Mouse (Mus musculus) midbrain, embryonic 11.5 days (tissue): Measurements from ENCODE around the gene Anapc2. TPM values are rescaled to one million over a fixed set of nuclear protein-coding genes. Genes with fewer than 3 reads are reported as not detected.

ENCODE experiments used
- ATAC-seq: fragments of 200-750 bp; cut with Nextera tagmentation; 2 replicates; pipeline ENCODE4 v1.8.0; 2017; ENCODE audit warnings: moderate TSS enrichment, moderate library complexity; ENCODE audit not compliant: low FRiP score
- DNase-seq: peaks from one replicate; pipeline ENCODE4 v3.0.0; 2015; ENCODE audit warnings: low spot score; ENCODE audit errors: missing footprints
- H3K27ac ChIP-seq: fragments of 300-500 bp; sonication (generic); 2 replicates; pipeline ENCODE4 v1.5.1; 2014; ENCODE audit warnings: low read depth, low read length
- H3K27me3 ChIP-seq: fragments of 300-500 bp; sonication (generic); 2 replicates; pipeline ENCODE4 v1.6.1; 2014; ENCODE audit warnings: mild to moderate bottlenecking, low read length, moderate library complexity, mixed read lengths; ENCODE audit not compliant: control insufficient read depth, insufficient read depth
- H3K36me3 ChIP-seq: fragments of 300-500 bp; sonication (generic); 2 replicates; pipeline ENCODE4 v1.6.1; 2014; ENCODE audit warnings: mild to moderate bottlenecking, low read length, moderate library complexity, mixed read lengths; ENCODE audit not compliant: control insufficient read depth, insufficient read depth
- H3K4me1 ChIP-seq: fragments of 300-500 bp; sonication (generic); 2 replicates; pipeline ENCODE4 v1.6.1; 2014; ENCODE audit warnings: low read length; ENCODE audit not compliant: control insufficient read depth, insufficient read depth
- H3K4me2 ChIP-seq: fragments of 300-500 bp; sonication (generic); 2 replicates; pipeline ENCODE4 v1.6.1; 2014; ENCODE audit warnings: mild to moderate bottlenecking, moderate library complexity
- H3K4me3 ChIP-seq: fragments of 300-500 bp; sonication (generic); 2 replicates; pipeline ENCODE4 v1.5.1; 2014; ENCODE audit warnings: low read depth, low read length
- H3K9ac ChIP-seq: fragments of 300-500 bp; sonication (generic); 2 replicates; pipeline ENCODE4 v1.6.1; 2014; ENCODE audit warnings: low read length
- H3K9me3 ChIP-seq: fragments of 300-500 bp; sonication (generic); 2 replicates; pipeline ENCODE4 v1.6.1; 2016; ENCODE audit warnings: low read length; ENCODE audit not compliant: control insufficient read depth
- WGBS: fragments of 180-500 bp; shearing (Covaris S2); extraction: QIAGEN DNeasy Blood & Tissue Kit; methylation state at CpG from one replicate; pipeline ENCODE4 v1.1.7; 2014; 5-methylcytosine and 5-hydroxymethylcytosine counted together
- polyA plus RNA-seq: library from polyadenylated mRNA; unstranded; fragments of >200 nt; fragmentation: Nextera tagmentation; extraction: Ambion mirVana; gene quantifications from 2 replicates; pipeline ENCODE4 v1.2.1, GENCODE M21; 2014

The Anapc2 gene
- polyA plus RNA-seq, result 105 and 117 TPM in 2 replicates

DNA sequence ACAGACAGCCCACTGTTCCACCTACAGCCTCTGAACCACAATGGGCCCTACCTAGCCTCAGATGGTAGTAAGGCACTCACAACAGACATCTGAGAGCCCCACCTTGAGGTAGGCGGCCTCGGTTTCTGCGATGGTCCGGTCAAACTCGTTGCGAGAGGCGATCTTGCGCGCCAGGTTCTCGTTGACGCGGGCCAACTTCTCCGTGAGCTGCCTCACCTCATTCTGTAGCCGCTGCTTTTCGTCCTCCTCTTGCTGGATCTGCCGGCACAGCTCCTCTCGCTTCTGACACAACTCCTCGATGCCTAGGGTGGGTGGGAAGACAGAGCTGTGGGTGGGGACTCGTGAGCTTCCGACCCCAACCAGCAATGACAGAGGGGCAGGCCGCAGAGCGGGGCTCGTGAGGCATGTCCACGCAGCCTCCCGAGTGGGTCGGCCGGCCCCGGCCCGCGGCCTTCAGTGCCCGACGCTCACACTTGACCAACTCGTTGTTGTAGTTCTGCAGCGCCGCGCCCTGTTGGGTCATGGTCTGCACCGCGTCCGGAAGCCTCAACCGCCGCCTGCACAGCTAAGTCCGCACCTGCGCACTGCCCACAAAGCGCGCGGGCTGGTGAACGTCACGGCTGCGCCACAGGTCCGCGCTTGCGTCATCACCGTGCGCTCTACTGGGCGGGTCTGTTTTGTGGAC, at the start of gene Anapc2, which contains the start of gene Ssna1:
TSS of gene Anapc2 (plus strand) at position 652 of the 685 bp plus-strand sequence.
TSS of gene Ssna1 (minus strand) at position 612 of the 685 bp plus-strand sequence.
- peak within 1 kb of the TSS; percentile 97 for H3K4me2 ChIP-seq
- peak within 1 kb of the TSS; percentile 83 for H3K4me3 ChIP-seq
- ATAC-seq (peak; percentile 97), DNase-seq (peak; percentile 100)
- H3K9ac ChIP-seq, result peak within 1 kb of the TSS; percentile 91
- WGBS, result under 1% methylated on average over 55 of the region's 55 CpGs
- H3K9me3 ChIP-seq, result no peaks in the 10 kb centered on the region
- no peaks in the 10 kb centered on the region for H3K27me3 ChIP-seq
- H3K4me1 ChIP-seq, result peaks cover 20% of the 10 kb centered on the region
- H3K27ac ChIP-seq, result peak within 1 kb of the TSS; percentile 59; the same call in 1 of the 2 replicates
- peaks cover 14% of the 10 kb centered on the region for H3K36me3 ChIP-seq

DNA sequence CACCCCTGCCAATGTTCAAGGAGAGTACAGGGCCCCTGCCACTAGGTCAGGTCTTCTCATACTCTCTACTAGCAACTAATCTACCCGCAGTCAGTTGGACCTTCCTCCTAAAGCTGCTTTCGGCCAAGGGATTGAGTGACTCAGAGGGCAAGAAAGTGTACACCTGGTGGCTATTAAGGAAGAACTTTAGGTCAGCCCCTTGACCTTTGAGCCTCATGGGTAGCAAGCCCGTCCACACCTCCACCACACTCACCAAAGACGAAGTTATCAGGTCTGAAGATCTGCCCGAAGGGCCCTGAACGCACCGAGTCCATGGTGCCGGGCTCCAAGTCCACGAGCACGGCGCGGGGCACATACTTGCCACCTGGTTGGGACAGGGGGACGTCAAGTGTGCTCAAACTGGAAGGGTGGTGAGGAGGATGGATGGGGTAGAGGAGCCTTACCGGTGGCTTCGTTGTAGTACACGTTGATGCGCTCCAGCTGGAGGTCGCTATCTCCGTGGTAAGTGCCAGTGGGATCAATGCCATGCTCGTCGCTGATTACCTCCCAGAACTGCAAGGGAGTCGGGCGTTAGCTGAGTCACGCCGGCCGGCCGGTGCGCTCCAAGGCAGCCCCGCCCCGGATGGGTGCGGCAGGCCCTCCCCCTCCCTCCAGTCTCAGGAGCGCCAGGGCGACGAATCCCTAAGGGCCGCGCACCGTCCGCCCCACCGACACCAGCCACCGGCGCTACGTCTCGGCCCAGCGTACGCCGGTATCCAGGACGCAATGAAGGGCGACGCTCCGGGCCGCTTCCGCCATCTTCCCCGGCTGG, 48.4 kb upstream of the Anapc2 start:
- Histone ChIP-seq H3K36me3 (no peaks in the 10 kb centered on the region), H3K4me1 (peaks cover 13% of the 10 kb centered on the region), H3K4me2 (peak overlapping the region; percentile 93), H3K27ac (peak overlapping the region; percentile 85), H3K9ac (peak overlapping the region; percentile 92), H3K4me3 (peak overlapping the region; percentile 97), H3K27me3 (no peaks in the 10 kb centered on the region), H3K9me3 (no peaks in the 10 kb centered on the region)
- ATAC-seq (peak; percentile 46), DNase-seq (peak; percentile 93)
- WGBS, result 3% methylated on average over 53 of the region's 53 CpGs

DNA sequence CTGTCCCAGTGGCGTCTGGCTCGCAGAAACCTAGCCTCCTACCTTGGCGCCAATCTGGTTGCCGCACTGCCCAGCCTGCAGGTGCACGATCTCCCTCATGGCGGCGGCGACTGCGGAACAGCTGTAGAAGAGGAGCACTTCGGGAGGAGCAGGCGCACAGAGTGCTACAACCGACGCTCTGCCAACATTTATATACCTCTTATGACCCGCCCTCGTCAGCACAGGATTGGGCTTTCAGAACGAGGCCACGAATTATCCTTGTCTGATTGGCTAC, 47.8 kb upstream of the Anapc2 start, which contains the start of gene Tubb4b:
TSS of gene Tubb4b (minus strand) at position 211 of the 274 bp plus-strand sequence.
- Histone ChIP-seq H3K27me3 (no peaks in the 10 kb centered on the region), H3K4me2 (peak within 1 kb of the TSS; percentile 93), H3K9me3 (no peaks in the 10 kb centered on the region), H3K9ac (peak within 1 kb of the TSS; percentile 92), H3K4me3 (peak within 1 kb of the TSS; percentile 97), H3K36me3 (no peaks in the 10 kb centered on the region), H3K4me1 (peaks cover 13% of the 10 kb centered on the region), H3K27ac (peak within 1 kb of the TSS; percentile 97)
- WGBS, result under 1% methylated on average over 17 of the region's 17 CpGs
- DNase-seq, result no peak
- no peak for ATAC-seq

DNA sequence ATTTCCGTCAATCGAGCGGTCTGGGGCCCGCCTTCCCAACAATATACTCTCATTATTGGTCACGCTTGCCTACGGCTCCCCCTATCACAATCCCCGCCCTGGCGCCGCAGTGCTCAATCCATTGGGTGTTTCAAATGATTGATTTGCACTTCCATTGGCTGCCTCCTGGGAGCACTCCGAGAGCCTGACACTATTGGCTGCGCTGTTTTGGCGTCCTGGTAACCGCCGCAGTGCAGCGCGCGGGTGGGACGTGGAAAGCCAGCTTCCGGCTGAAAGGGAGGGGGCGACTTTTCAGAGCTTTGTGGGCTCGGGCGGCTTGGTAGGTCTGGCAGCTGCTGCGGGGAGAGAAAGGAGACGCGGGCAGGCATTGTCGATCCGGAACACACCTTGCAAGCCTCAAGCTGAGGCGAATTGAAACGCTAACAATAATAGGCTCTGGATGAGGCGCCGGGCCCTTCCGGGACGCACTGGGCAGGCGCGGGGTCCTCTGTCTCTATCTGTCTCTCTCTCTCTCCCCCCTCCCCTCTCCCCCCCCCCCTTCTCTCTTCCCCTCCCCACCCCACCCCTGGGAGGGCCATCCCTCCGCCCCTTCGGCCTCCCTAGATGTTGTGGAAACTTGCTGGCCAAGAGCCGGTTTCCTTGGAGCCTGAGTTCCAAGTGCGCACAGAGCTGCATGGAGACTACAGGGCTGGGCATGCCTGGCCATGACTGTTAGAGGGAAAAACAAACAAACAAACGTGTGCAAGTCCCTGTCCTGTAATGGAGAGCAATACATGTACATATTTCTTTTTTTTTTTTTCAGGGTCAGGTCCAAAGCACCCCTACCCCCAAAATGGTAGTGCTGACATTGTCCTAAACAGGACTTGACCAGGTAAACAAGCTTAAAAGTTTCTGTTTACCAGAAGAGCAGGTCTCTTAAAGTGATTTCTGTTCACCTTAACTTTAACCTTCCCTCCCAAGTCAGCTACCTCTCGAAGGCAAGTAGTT, 47.2 kb upstream of the Anapc2 start:
- peaks cover 13% of the 10 kb centered on the region for H3K4me1 ChIP-seq
- peak overlapping the region; percentile 74 for H3K9ac ChIP-seq
- peak overlapping the region; percentile 97 for H3K27ac ChIP-seq
- no peaks in the 10 kb centered on the region for H3K36me3 ChIP-seq
- H3K4me2 ChIP-seq, result peak overlapping the region; percentile 55
- DNase-seq (peak; percentile 99), ATAC-seq (peak; percentile 97)
- H3K27me3 ChIP-seq, result no peaks in the 10 kb centered on the region
- H3K4me3 ChIP-seq, result peak overlapping the region; percentile 97
- H3K9me3 ChIP-seq, result no peaks in the 10 kb centered on the region
- WGBS, result 2% methylated on average over 41 of the region's 41 CpGs

DNA sequence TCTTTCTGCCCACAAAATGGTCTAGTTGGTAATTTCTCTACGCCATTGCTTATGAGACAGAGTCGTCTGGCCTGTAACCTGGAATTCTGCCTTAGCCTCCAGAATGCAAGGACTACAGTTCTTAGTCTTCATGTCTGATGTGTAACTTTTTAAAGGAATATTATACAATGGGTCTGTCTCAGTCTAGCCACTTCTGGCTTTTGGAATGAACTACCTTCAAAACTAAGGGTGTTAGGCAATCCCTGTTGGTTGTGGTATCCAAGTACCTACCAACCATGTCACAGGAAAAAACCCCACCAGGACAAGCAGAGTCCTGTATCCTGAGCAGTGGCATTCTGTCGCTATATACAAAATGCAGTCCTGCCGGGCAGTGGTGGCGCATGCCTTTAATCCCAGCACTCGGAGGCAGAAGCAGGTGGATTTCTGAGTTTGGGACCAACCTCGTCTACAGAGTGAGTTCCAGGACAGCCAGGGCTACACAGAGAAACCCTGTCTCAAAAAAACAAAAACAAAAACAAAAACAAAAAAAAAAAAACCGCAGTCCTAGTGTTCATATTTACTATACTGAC, 46.4 kb upstream of the Anapc2 start:
- Histone ChIP-seq H3K9me3 (no peaks in the 10 kb centered on the region), H3K36me3 (no peaks in the 10 kb centered on the region), H3K9ac (peak overlapping the region; percentile 74; the same call in 1 of the 2 replicates), H3K4me2 (peak overlapping the region; percentile 55), H3K27ac (peak overlapping the region; percentile 97; the same call in 1 of the 2 replicates), H3K4me3 (peak overlapping the region; percentile 97; the same call in 1 of the 2 replicates), H3K27me3 (no peaks in the 10 kb centered on the region), H3K4me1 (peaks cover 13% of the 10 kb centered on the region)
- peak; percentile 79 for DNase-seq
- 74% methylated on average over 8 of the region's 8 CpGs for WGBS
- ATAC-seq, result no peak

DNA sequence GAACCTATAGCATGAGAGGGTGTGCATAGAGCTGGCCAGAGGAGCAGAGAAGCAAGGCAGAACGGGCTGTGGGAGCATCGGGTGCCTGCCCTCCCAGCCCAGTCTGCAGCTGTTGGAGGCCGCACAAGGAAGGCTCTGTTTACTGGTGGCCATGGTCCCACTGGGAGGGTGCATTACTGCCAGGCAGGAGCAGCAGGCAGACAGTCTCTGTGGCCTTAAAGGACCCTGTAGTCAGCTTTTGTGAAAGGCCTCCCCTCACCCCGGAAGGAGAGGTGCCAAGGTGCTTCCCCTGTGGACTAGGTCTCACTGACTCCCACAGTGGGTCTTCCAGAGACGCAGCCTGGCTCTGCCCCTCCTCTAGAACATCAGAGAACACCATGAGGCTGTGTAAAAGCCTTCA, 45.4 kb upstream of the Anapc2 start:
- Histone ChIP-seq H3K27me3 (no peaks in the 10 kb centered on the region), H3K27ac (no peak overlapping the region), H3K4me3 (no peak overlapping the region), H3K4me2 (no peak overlapping the region), H3K36me3 (no peaks in the 10 kb centered on the region), H3K9ac (no peak overlapping the region), H3K4me1 (peaks cover 13% of the 10 kb centered on the region), H3K9me3 (no peaks in the 10 kb centered on the region)
- DNase-seq (peak; percentile 69), ATAC-seq (no peak)
- WGBS, result 83% methylated on average over 5 of the region's 5 CpGs

DNA sequence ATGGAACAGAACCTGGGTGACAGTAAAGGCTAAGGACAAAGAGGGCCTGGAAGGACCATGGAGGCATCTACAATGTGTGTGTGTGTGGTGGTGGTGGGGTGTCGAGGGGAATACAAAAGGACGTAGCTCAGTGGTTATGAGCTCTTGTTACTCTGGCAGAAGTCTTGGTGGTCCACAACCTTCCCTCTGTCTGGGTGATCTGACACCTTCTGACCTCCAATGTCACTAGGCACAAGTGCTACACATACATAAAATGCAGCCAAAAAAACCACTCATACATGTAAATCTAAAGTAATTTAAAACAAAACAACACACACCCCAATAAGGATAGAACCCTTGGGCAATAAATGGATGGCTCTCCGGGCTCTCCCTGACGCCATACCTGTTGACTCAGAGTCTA, 44.9 kb upstream of the Anapc2 start:
- H3K9me3 ChIP-seq, result no peaks in the 10 kb centered on the region
- no peak overlapping the region for H3K9ac ChIP-seq

GRCm38 (mm10) chr2:25228431-25228889, 43.8 kb upstream of the Anapc2 start:
- ATAC-seq (no peak), DNase-seq (peak; percentile 96)
- H3K27me3 ChIP-seq, result no peaks in the 10 kb centered on the region
- peak overlapping the region; percentile 23; the same call in 1 of the 2 replicates for H3K4me2 ChIP-seq
- H3K4me3 ChIP-seq, result 0 out of 2 replicates have a peak overlapping the region, but pooled peaks have one; percentile 4
- no peak overlapping the region for H3K9ac ChIP-seq
- H3K9me3 ChIP-seq, result no peaks in the 10 kb centered on the region
- peaks cover 10% of the 10 kb centered on the region for H3K4me1 ChIP-seq
- WGBS, result 0% methylated on average over 7 of the region's 7 CpGs
- H3K36me3 ChIP-seq, result no peaks in the 10 kb centered on the region
- H3K27ac ChIP-seq, result no peak overlapping the region

More for the DNA sequence above, 44.9 kb upstream of the Anapc2 start:
- peak; percentile 64 for DNase-seq
- no peak for ATAC-seq
- WGBS, result 93% methylated on average over 4 of the region's 4 CpGs
- H3K27me3 ChIP-seq, result no peaks in the 10 kb centered on the region
- no peak overlapping the region for H3K27ac ChIP-seq
- no peaks in the 10 kb centered on the region for H3K36me3 ChIP-seq
- H3K4me1 ChIP-seq, result peaks cover 13% of the 10 kb centered on the region
- H3K4me2 ChIP-seq, result no peak overlapping the region
- no peak overlapping the region for H3K4me3 ChIP-seq
